Mouse (Mus musculus): ENCODE measurements around the gene Mmrn1.

- TF ChIP-seq CTCF (IDR thresholded peaks at IDR 0.05; ENCODE audit: extremely low read depth, insufficient read length, insufficient replicate concordance, low read depth, low read length) (no peak), POLR2A (IDR thresholded peaks at IDR 0.05; ENCODE audit: low read depth, low read length) (no peak)
These were observed 89.0 kb downstream of the Mmrn1 start for GRCm38 (mm10) chr6:61013780-61014179.
